Mouse (Mus musculus) limb, embryonic 15.5 days (tissue): ENCODE data around the gene Cotl1. TPM values are rescaled to one million over a fixed set of nuclear protein-coding genes. Genes with fewer than 3 reads are reported as not detected.

Experiments used
- ATAC-seq: fragments of 200-750 bp; cut with Nextera tagmentation; 2 replicates; pipeline ENCODE4 v1.8.0; 2017; ENCODE audit warnings: low read depth, moderate TSS enrichment; ENCODE audit not compliant: insufficient number of reproducible peaks, low FRiP score, low TSS enrichment
- H3K27ac ChIP-seq: fragments of 300-500 bp; sonication (generic); 2 replicates; pipeline ENCODE4 v1.5.1; 2015; ENCODE audit warnings: moderate library complexity, mild to moderate bottlenecking, inconsistent platforms
- H3K27me3 ChIP-seq: fragments of 300-500 bp; sonication (generic); 2 replicates; pipeline ENCODE4 v1.6.1; 2015; ENCODE audit warnings: inconsistent platforms
- H3K36me3 ChIP-seq: fragments of 300-500 bp; sonication (generic); 2 replicates; pipeline ENCODE4 v1.6.1; 2015; ENCODE audit warnings: inconsistent platforms
- H3K4me1 ChIP-seq: fragments of 300-500 bp; sonication (generic); 2 replicates; pipeline ENCODE4 v1.6.1; 2015; ENCODE audit warnings: inconsistent platforms
- H3K4me2 ChIP-seq: fragments of 300-500 bp; sonication (generic); 2 replicates; pipeline ENCODE4 v1.6.1; 2015; ENCODE audit warnings: mild to moderate bottlenecking, inconsistent platforms
- H3K4me3 ChIP-seq: fragments of 300-500 bp; sonication (generic); 2 replicates; pipeline ENCODE4 v1.5.1; 2015; ENCODE audit warnings: mild to moderate bottlenecking, inconsistent platforms
- H3K9ac ChIP-seq: fragments of 300-500 bp; sonication (generic); 2 replicates; pipeline ENCODE4 v1.6.1; 2015; ENCODE audit warnings: inconsistent platforms
- H3K9me3 ChIP-seq: fragments of 300-500 bp; sonication (generic); 2 replicates; pipeline ENCODE4 v1.6.1; 2016; ENCODE audit warnings: inconsistent platforms
- WGBS: fragments of 180-500 bp; shearing (Covaris S2); methylation state at CpG from one replicate; pipeline ENCODE4 v1.1.7; 2015; 5-methylcytosine and 5-hydroxymethylcytosine counted together
- polyA plus RNA-seq: library from polyadenylated mRNA; unstranded; fragments of >200 nt; fragmentation: Nextera tagmentation; extraction: Ambion mirVana; gene quantifications from 2 replicates; pipeline ENCODE4 v1.2.1, GENCODE M21; 2015

The Cotl1 gene
- polyA plus RNA-seq, 1 experiment from 2014 or later, result 55.1 TPM

- Histone ChIP-seq H3K9me3 (no peaks in the 10 kb centered on the region), H3K27me3 (no peaks in the 10 kb centered on the region), H3K9ac (no peak overlapping the region), H3K4me1 (peaks cover 19% of the 10 kb centered on the region), H3K4me2 (no peak overlapping the region), H3K36me3 (no peaks in the 10 kb centered on the region), H3K4me3 (no peak overlapping the region), H3K27ac (no peak overlapping the region)
- 41% methylated on average over 7 of the region's 7 CpGs for WGBS
- ATAC-seq, result no peak
Measured at GRCm38 (mm10) chr8:119794689-119795088, 45.7 kb downstream of the Cotl1 start.

- Histone ChIP-seq H3K9ac (no peak overlapping the region), H3K27ac (no peak overlapping the region), H3K4me2 (no peak overlapping the region), H3K9me3 (no peaks in the 10 kb centered on the region), H3K4me3 (no peak overlapping the region), H3K4me1 (peaks cover 8% of the 10 kb centered on the region; the same call in 1 of the 2 replicates), H3K27me3 (no peaks in the 10 kb centered on the region), H3K36me3 (no peaks in the 10 kb centered on the region)
- no peak for ATAC-seq
- WGBS, result 42% methylated on average over 16 of the region's 16 CpGs
Measured at GRCm38 (mm10) chr8:119791804-119792704, 48.3 kb downstream of the Cotl1 start.

GRCm38 (mm10) chr8:119789581-119789980 is 50.8 kb downstream of the Cotl1 start:
- Histone ChIP-seq H3K4me3 (no peak overlapping the region), H3K27me3 (no peaks in the 10 kb centered on the region), H3K27ac (no peak overlapping the region), H3K4me1 (peaks cover 18% of the 10 kb centered on the region; the same call in 1 of the 2 replicates), H3K9ac (no peak overlapping the region), H3K4me2 (no peak overlapping the region), H3K9me3 (no peaks in the 10 kb centered on the region), H3K36me3 (no peaks in the 10 kb centered on the region)
- no peak for ATAC-seq
- WGBS, result 86% methylated on average over 7 of the region's 7 CpGs

GRCm38 (mm10) chr8:119788607-119789381 is 51.5 kb downstream of the Cotl1 start:
- Histone ChIP-seq H3K9ac (no peak overlapping the region), H3K4me1 (peaks cover 22% of the 10 kb centered on the region; the same call in 1 of the 2 replicates), H3K9me3 (no peaks in the 10 kb centered on the region), H3K27ac (no peak overlapping the region), H3K4me2 (no peak overlapping the region), H3K27me3 (no peaks in the 10 kb centered on the region), H3K4me3 (no peak overlapping the region), H3K36me3 (no peaks in the 10 kb centered on the region)
- WGBS, result 73% methylated on average over 9 of the region's 9 CpGs
- ATAC-seq, result no peak

- ATAC-seq, result no peak
- Histone ChIP-seq H3K27me3 (no peaks in the 10 kb centered on the region), H3K36me3 (no peaks in the 10 kb centered on the region), H3K27ac (no peak overlapping the region), H3K4me1 (peaks cover 22% of the 10 kb centered on the region; the same call in 1 of the 2 replicates), H3K4me2 (no peak overlapping the region), H3K9ac (no peak overlapping the region), H3K4me3 (no peak overlapping the region), H3K9me3 (no peaks in the 10 kb centered on the region)
- WGBS, result 37% methylated on average over 4 of the region's 4 CpGs
Measured at GRCm38 (mm10) chr8:119787341-119787740, 53.0 kb downstream of the Cotl1 start.

- no peak overlapping the region for H3K4me3 ChIP-seq
- H3K4me1 ChIP-seq, result peaks cover 18% of the 10 kb centered on the region; the same call in 1 of the 2 replicates
- WGBS, result 76% methylated on average over 3 of the region's 3 CpGs
- no peaks in the 10 kb centered on the region for H3K9me3 ChIP-seq
- no peaks in the 10 kb centered on the region for H3K27me3 ChIP-seq
- no peak overlapping the region for H3K4me2 ChIP-seq
- no peak for ATAC-seq
- H3K27ac ChIP-seq, result no peak overlapping the region
- H3K36me3 ChIP-seq, result no peaks in the 10 kb centered on the region
- H3K9ac ChIP-seq, result no peak overlapping the region
Measured at GRCm38 (mm10) chr8:119786871-119787270, 53.5 kb downstream of the Cotl1 start.

- no peaks in the 10 kb centered on the region for H3K27me3 ChIP-seq
- no peak overlapping the region for H3K9ac ChIP-seq
- peaks cover 13% of the 10 kb centered on the region; the same call in 1 of the 2 replicates for H3K4me1 ChIP-seq
- no peak overlapping the region for H3K4me2 ChIP-seq
- no peaks in the 10 kb centered on the region for H3K9me3 ChIP-seq
- WGBS, result 36% methylated on average over 18 of the region's 18 CpGs
- no peak overlapping the region for H3K27ac ChIP-seq
- no peak overlapping the region for H3K4me3 ChIP-seq
- ATAC-seq, result no peak
- H3K36me3 ChIP-seq, result no peaks in the 10 kb centered on the region
Measured at GRCm38 (mm10) chr8:119785764-119786405, 54.5 kb downstream of the Cotl1 start.

GRCm38 (mm10) chr8:119784676-119785075 is 55.7 kb downstream of the Cotl1 start:
- Histone ChIP-seq H3K36me3 (no peaks in the 10 kb centered on the region), H3K4me3 (no peak overlapping the region), H3K27me3 (no peaks in the 10 kb centered on the region), H3K9me3 (no peaks in the 10 kb centered on the region), H3K4me2 (no peak overlapping the region), H3K4me1 (peaks cover 13% of the 10 kb centered on the region; the same call in 1 of the 2 replicates), H3K9ac (no peak overlapping the region), H3K27ac (no peak overlapping the region)
- no peak for ATAC-seq
- 75% methylated on average over 7 of the region's 7 CpGs for WGBS

GRCm38 (mm10) chr8:119784141-119784574 is 56.2 kb downstream of the Cotl1 start:
- no peak for ATAC-seq
- Histone ChIP-seq H3K27ac (no peak overlapping the region), H3K9ac (no peak overlapping the region), H3K36me3 (no peaks in the 10 kb centered on the region), H3K27me3 (no peaks in the 10 kb centered on the region), H3K4me1 (peaks cover 15% of the 10 kb centered on the region; the same call in 1 of the 2 replicates), H3K4me2 (no peak overlapping the region), H3K9me3 (no peaks in the 10 kb centered on the region), H3K4me3 (no peak overlapping the region)
- 49% methylated on average over 9 of the region's 9 CpGs for WGBS

- no peak for ATAC-seq
- Histone ChIP-seq H3K27ac (no peak overlapping the region), H3K36me3 (no peaks in the 10 kb centered on the region), H3K9me3 (no peaks in the 10 kb centered on the region), H3K4me2 (no peak overlapping the region), H3K9ac (no peak overlapping the region), H3K27me3 (no peaks in the 10 kb centered on the region), H3K4me1 (peaks cover 20% of the 10 kb centered on the region), H3K4me3 (no peak overlapping the region)
- WGBS, result 59% methylated on average over 6 of the region's 6 CpGs
Measured at GRCm38 (mm10) chr8:119783579-119783978, 56.8 kb downstream of the Cotl1 start.

- Histone ChIP-seq H3K27ac (no peak overlapping the region), H3K9me3 (no peaks in the 10 kb centered on the region), H3K4me1 (peaks cover 24% of the 10 kb centered on the region), H3K4me2 (no peak overlapping the region), H3K9ac (no peak overlapping the region), H3K27me3 (no peaks in the 10 kb centered on the region), H3K4me3 (no peak overlapping the region), H3K36me3 (no peaks in the 10 kb centered on the region)
- ATAC-seq, result no peak
- WGBS, result 4% methylated on average over 5 of the region's 5 CpGs
Measured at GRCm38 (mm10) chr8:119782715-119783114, 57.6 kb downstream of the Cotl1 start.
